Mouse (Mus musculus): ENCODE measurements around the gene Ttpal.
"Not testable (repeated sequence)": the region's sequence is repeated elsewhere in the genome, so short reads cannot be mapped to it uniquely, and the experiment has no call there.

The Ttpal gene

GRCm38 (mm10) chr2:163620451-163620850 is 18.3 kb downstream of the Ttpal start:
- DNase-seq (ENCODE audit: low read depth in 2 of 2, low spot score in 2 of 2): no peak

- DNase-seq (ENCODE audit: low read depth in 2 of 2, low spot score in 2 of 2): not testable (repeated sequence)
These were observed 19.3 kb downstream of the Ttpal start for GRCm38 (mm10) chr2:163621401-163621800.

GRCm38 (mm10) chr2:163631223-163631622 is 29.1 kb downstream of the Ttpal start:
- DNase-seq (ENCODE audit: low read depth in 2 of 2, low spot score in 2 of 2): no peak

DNA sequence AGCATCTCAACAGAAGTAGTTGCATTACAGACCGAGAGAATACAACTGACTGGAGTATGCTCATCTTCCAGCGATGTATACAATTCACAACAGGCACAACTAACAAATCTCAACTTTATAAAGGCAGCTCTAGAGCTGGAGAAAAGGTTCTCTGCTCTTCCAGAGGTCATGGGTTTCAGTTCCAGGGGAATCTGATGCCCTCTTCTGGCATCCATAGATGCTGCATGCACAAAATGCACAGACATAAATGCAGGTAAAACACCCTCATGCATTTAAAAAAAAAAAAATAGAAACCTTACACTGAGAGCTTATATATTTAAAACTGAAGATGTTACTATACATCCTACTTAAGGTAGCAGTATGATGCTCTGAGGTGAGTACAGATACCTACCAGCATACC is 29.6 kb downstream of the Ttpal start:
- DNase-seq (ENCODE audit: low read depth in 2 of 2, low spot score in 2 of 2): no peak

GRCm38 (mm10) chr2:163634211-163634610 is 32.1 kb downstream of the Ttpal start:
- DNase-seq (ENCODE audit: low read depth in 2 of 2, low spot score in 2 of 2): no peak

DNA sequence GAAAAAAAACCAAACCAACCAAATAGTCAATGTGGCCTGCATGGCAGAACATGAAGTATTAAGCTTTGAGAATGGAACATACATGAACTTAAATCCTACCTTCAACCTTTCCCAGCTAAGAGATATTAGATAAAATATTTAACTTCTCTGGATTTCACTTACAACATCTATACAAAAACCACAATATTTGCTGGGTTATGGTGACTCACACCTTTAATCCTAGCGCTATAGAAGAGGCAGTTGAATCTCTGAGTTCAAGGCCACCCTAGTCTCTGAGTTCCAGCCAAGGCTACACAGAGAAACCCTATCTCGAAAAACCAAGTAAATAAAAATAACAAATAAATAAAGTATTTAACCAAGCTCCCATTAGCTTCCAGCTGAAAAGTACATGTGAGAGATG is 33.9 kb downstream of the Ttpal start:
- DNase-seq (ENCODE audit: low read depth in 2 of 2, low spot score in 2 of 2): no peak

DNA sequence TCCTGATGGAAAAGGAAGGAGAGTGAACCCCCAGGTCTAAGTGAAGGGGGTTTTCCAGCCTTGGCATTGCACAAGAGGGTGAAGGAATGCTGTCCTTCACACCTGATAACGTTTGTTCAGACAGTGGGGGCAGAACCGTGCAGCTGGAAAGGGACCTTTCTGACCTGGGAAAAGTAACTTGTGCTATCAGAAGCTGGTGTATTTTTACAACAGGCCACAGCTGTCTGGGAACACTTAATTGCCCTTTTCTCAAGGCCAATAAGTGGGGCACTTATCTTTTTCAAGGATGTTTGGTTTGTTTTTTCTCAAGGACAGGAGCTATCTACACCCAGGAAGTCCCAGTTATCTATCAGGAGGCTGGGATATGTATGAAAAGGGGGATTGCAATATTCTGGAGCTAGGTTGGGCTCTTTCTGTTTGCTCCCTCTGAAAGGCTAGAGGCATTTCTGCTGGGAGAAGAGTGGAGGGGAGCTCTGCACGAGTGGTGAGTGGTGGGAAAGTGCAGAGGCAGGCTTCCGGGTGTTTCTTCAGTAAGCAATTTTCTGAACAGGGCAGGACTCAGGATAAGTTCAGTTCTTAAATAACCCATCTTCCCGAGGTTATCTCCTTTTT is 35.6 kb downstream of the Ttpal start:
- DNase-seq (ENCODE audit: low read depth in 2 of 2, low spot score in 2 of 2): no peak

- DNase-seq (ENCODE audit: low read depth in 2 of 2, low spot score in 2 of 2): no peak
These were observed 38.4 kb downstream of the Ttpal start for GRCm38 (mm10) chr2:163640493-163640892.

DNA sequence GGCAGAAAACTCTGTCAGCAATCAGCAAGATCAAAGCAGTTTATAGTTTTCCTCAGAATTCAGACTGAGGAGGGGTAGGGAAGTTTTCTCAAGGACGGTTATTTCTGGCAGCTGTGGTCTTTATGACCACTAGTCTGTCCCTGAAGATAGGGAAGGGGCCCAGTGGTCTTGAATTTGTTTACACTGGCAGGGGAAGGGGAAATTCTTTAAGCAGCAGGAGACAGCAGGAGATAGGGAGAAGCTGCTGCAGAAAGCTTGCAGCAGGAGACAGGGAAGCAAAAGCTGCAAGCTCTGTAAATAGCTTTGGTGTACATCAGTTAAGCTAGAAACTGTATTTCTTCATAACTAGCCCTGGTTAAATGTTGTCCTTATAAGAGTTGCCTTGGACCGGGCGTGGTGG is 39.6 kb downstream of the Ttpal start:
- DNase-seq (ENCODE audit: low read depth in 2 of 2, low spot score in 2 of 2): no peak

DNA sequence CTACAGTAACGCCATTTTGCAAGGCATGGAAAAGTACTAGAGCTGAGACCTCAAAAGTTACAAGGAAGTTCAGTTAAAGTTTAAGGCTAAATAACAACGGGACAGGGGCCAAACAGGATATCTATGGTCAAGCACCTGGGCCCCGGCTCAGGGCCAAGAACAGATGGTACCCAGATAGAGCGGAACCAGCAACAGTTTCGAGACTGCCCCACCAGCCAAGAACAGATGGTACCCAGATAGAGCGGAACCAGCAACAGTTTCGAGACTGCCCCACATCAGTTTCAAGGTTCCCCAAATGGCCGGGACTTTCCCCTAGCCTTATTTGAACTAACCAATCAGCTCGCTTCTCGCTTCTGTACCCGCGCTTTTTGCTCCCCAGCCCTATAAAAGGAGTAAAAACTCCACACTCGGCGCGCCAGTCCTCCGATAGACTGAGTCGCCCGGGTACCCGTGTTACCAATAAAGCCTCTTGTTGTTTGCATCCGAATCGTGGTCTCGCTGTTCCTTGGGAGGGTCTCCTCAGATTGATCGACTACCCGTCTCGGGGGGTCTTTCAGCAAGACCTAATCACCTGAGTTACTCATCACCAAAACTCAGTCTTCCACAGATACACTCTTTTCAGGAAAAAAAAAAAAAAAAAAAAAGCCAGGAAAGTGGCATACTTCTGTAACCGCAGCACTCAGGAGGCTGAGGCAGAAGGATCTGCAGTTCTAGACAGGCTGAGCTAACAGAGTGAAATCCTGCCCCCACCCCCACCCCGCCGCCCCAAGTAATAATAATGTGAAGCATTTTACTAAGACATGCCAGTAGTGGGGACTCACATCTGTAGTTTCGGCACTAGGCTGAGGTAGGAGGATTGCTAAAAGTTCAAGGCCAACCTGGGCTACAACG is 40.8 kb downstream of the Ttpal start:
- DNase-seq (ENCODE audit: low read depth in 2 of 2, low spot score in 2 of 2): peak; percentile 42 to 62

- DNase-seq (ENCODE audit: low read depth in 2 of 2, low spot score in 2 of 2): no peak
These were observed 41.5 kb downstream of the Ttpal start for GRCm38 (mm10) chr2:163643576-163643971.

GRCm38 (mm10) chr2:163644047-163644446 is 41.9 kb downstream of the Ttpal start:
- no peak for DNase-seq (ENCODE audit: low read depth in 2 of 2, low spot score in 2 of 2)

DNA sequence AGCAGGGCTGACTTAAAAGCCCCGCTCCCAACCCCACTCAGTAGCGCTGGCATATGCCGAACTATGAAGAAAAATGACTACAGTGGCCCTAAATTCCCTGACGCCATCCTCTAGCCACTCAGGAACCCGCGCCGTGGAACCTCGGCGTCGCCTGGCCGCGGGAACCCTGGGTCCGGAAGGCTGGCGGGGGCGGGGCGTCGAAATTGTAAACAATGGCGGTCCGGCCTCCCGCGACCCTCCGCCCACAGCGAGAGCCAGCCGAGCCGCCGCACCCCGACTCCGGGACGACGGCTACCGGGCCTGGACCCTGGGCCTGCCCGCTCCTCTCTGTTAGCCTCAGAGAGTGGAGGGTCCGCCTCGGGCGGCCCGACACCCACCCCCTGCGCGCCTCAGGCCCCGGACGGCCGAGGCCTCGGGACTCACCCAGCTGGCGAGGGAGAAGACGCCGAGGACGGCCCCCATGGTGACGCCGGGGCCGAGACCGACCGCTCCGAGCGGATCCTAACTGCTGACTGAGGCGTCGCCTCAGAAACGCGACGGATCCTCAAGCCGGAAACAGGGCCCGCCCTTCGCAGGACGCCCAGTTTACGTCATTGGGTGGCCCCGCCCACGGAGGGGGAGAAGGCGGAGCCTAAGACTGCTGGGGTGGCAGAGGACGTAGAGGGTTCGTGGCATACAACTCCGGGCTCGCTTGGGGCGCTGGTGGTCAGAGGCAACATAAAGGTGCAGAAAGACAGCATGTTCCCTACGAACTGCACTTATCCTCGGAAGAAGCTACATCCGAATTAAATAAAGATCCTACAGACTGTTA is 42.7 kb downstream of the Ttpal start, which contains the start of gene Serinc3:
TSS of gene Serinc3 (minus strand) at position 557 of the 811 bp plus-strand sequence.
- peak; percentile 100 for DNase-seq (ENCODE audit: low read depth in 2 of 2, low spot score in 2 of 2)

DNA sequence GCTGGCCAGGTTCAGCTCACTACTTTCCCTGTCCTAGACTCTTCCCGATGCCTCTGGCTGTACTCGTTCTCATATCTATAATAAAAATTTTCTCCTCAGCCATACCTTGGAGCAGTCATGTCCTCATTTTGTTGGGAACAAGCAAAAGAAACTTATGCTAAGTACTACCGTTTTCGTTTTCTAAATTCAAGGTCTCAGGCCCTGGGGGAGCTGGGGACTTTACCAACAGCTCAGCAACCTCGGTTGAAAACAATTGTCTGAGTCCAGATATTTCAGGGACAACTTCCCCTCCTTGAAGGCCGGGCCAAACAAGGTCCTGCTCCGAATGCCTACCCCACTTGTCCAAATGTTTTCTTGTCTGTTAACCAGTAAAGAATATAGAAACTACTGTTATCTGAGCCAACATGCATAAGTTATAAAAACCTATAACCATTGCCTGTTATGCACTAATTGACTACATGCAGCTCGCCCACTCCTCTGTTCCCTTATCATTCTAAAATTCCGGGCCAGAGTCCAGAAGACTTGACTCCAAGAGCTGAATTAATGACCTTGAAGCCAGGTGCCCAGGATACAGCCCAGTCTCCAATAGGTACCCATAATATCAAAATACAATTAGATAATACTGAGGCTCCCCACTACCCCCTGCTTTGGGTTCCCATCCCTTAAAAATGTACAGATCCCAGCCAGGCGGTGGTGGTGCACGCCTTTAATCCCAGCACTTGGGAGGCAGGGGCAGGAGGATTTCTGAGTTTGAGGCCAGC is 43.8 kb downstream of the Ttpal start:
- DNase-seq (ENCODE audit: low read depth in 2 of 2, low spot score in 2 of 2): no peak

DNA sequence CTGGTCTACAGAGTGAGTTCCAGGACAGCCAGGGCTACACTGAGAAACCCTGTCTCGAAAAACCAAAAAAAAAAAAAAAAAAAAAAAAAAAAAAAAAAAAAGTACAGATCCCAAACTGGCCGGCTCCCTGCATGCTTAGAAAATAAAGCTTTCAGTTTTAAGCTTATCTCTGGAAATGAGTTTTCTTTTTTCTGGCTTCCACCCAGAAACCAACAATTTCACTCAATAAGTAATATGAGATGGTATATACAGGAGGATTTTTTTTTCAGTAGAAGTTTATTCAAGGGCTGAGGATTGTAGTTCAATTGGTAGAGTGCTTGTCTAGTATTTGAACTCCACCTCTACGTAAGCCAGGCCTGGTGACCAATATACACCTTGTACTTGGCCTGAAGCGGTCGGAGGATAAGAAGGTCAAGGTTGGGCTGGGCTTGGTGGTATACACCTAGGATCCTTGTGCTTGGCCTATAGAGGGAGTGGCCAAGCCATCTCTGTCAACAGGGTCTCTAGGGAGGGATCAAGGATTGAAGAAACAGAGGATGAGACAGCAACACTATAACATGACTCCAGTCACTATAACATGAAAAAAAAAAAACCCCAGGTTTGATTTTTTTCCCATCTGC is 44.5 kb downstream of the Ttpal start:
- no peak for DNase-seq (ENCODE audit: low read depth in 2 of 2, low spot score in 2 of 2)

GRCm38 (mm10) chr2:163655699-163656098 is 53.6 kb downstream of the Ttpal start:
- DNase-seq (ENCODE audit: low read depth in 2 of 2, low spot score in 2 of 2): not testable (repeated sequence)

DNA sequence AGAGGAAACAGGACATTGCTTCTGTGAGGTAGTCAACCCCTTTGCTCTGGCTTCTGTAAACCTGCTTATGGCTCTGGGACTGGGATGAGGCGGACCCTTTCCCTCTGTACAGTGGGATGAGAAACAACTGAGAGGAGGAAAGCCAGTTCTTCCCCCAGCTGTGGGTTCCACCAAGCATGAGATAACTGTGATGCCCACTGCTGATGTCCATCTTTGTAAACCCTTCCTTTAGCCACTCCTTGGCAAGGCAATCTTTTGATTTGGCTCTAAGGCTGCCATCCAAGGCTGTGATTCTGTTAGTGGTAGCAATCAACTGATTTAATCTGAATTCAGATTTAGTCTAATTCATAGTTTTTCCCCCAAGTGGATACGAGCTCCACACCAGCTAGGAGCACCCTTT is 55.4 kb downstream of the Ttpal start:
- DNase-seq (ENCODE audit: low read depth in 2 of 2, low spot score in 2 of 2): no peak

DNA sequence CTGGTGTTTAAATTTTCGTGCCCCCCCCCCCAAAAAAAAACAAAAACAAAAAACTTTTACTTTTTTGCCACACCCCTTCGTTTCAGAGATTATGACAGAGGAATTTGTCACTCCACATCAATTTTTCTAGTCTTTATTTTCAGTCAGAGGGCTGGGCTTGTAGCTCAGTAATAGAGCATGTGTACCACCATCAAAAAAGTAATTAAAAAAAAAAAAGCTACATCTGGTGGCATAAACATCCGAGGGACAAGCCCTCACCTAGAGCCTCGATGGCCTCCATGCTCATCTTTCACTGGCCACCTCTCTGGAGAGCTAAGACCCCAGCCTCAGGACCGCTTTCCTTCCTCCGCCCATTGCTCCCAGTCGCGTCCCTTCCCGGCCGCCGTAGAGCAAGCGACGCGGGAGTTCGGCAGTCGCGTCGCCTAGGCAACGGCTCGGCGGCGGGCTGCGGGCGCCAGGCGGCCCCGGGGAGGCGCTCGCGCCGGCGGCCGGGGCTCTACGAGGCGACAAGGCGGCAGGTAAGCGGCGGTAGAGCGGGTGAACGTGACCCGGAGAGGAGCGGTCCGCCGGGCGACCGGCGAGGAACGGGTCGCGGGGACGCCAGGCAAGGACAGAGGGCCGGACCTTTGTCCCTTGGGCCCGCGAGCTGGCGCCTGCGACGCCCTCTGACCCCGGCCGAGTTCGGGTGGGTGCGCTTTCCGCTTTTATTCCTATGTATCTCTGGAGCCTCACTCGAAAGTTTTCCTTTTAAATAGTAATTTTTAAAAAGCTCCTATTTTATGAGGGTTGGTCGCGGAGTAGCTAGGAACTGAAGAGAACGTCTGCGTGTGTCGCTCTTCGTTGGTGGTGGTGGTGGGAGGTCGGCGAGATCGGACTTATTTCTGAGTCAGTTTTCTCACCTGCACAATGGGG is 56.1 kb downstream of the Ttpal start, which contains the start of gene Pkig:
TSS of gene Pkig (plus strand) at position 412 of the 912 bp plus-strand sequence.
- DNase-seq (ENCODE audit: low read depth in 2 of 2, low spot score in 2 of 2): peak; percentile 60 to 64

DNA sequence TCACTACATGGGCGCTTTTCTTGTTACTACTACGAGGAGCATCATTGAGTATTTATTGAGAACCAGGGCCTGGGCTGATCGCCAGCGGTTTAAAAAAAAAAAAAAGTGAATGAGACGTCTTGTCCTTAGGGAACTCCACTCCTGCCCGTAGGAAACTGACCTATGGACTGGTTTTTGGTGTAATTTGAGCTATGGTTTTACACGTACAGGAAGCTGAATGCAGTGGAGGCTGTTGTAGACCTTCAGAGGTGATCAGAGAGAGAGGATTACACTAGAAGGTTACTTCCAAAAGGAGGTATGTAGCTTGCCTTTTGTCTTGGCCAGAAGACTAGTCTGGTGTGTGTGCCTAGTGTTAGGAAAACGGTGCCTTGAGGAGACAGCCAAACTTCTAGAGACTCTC is 56.8 kb downstream of the Ttpal start:
- DNase-seq (ENCODE audit: low read depth in 2 of 2, low spot score in 2 of 2): no peak
